10 mouse cellular contexts compared by ENCODE assay signal in genomic region chr9:21792644-21793043, GRCm38 (mm10). TPM values are rescaled to one million over a fixed set of nuclear protein-coding genes. Genes with fewer than 3 reads are reported as not detected.
DNase-seq lines count a peak whose midpoint lies in the region; ATAC-seq and TF ChIP-seq lines count a peak whose summit lies in the region.
"Had no signal": no experiment of that assay in that cellular context is flagged by ENCODE, and none has a peak within 500 bp of the region (broad histone marks: within the 10 kb centered on the region; RNA-seq: fewer than 3 reads in every experiment).

No protein-coding gene starts in this region.

- peaks cover 33% of the 10 kb centered on the region for H3K4me1 ChIP-seq in hindbrain, embryonic 13.5 days (replicated peaks)
- H3K4me1 ChIP-seq in hindbrain, embryonic 10.5 days (replicated peaks) = peaks cover 32% of the 10 kb centered on the region
- H3K4me1 ChIP-seq in heart, adult 2 months (ENCODE audit: control insufficient read depth, insufficient read depth, low read length) = peaks cover 26% of the 10 kb centered on the region
- peaks cover 23% of the 10 kb centered on the region for H3K4me1 ChIP-seq in lung, adult 2 months (ENCODE audit: control insufficient read depth, insufficient read depth, low read length)

- no peak overlapping the region for H3K9ac ChIP-seq in hindbrain, embryonic 13.5 days
- no peak overlapping the region for H3K9ac ChIP-seq in heart, adult 2 months (ENCODE audit: low read depth, low read length)

- 0 out of 2 replicates have a peak overlapping the region, but pooled peaks have one; percentile 21 for H3K4me2 ChIP-seq in hindbrain, embryonic 13.5 days

- intact Hi-C loops in heart, adult 2 months (cut with DNase I) = no loop called here

- no peak for TF ChIP-seq EP300 in heart, adult 2 months (IDR thresholded peaks at IDR 0.05; ENCODE audit: insufficient read depth, low read depth, low read length)

- no peaks in the 10 kb centered on the region for H3K36me3 ChIP-seq in hindbrain, embryonic 13.5 days
- peaks cover 73% of the 10 kb centered on the region for H3K36me3 ChIP-seq in hindbrain, embryonic 10.5 days
- H3K36me3 ChIP-seq in heart, adult 2 months (ENCODE audit: control insufficient read depth, insufficient read depth, low read length) = peaks cover 13% of the 10 kb centered on the region

- peaks cover 3% of the 10 kb centered on the region; the same call in 1 of the 2 replicates for H3K79me2 ChIP-seq in heart, adult 2 months (replicated peaks; ENCODE audit: control insufficient read depth, insufficient read depth, low read length)

- 0 out of 2 replicates have a peak overlapping the region, but pooled peaks have one; percentile 30 for H3K27ac ChIP-seq in hindbrain, embryonic 13.5 days
- no peak overlapping the region for H3K27ac ChIP-seq in hindbrain, embryonic 10.5 days
- peak overlapping the region; percentile 62 for H3K27ac ChIP-seq in heart, adult 2 months

- peaks cover 6% of the 10 kb centered on the region; the same call in 1 of the 2 replicates for H3K27me3 ChIP-seq in hindbrain, embryonic 13.5 days
- no peaks in the 10 kb centered on the region for H3K27me3 ChIP-seq in hindbrain, embryonic 10.5 days (ENCODE audit: insufficient read depth, poor library complexity, severe bottlenecking)
- no peaks in the 10 kb centered on the region for H3K27me3 ChIP-seq in heart, adult 2 months (ENCODE audit: control insufficient read depth, insufficient read depth, low read length)

- no peak for TF ChIP-seq POLR2A in heart, adult 2 months (IDR thresholded peaks at IDR 0.05; ENCODE audit: insufficient read depth, low read depth, low read length)
- no peak for TF ChIP-seq POLR2A in lung, adult 2 months (IDR thresholded peaks at IDR 0.05; ENCODE audit: borderline replicate concordance, extremely low read depth, low read depth, low read length)

- no peaks in the 10 kb centered on the region for H3K9me3 ChIP-seq in hindbrain, embryonic 13.5 days
- no peaks in the 10 kb centered on the region for H3K9me3 ChIP-seq in hindbrain, embryonic 10.5 days

- no peak overlapping the region for H3K4me3 ChIP-seq in hindbrain, embryonic 13.5 days
- H3K4me3 ChIP-seq in hindbrain, embryonic 10.5 days = no peak overlapping the region
- H3K4me3 ChIP-seq in heart, adult 2 months = no peak overlapping the region
- no peak overlapping the region for H3K4me3 ChIP-seq in lung, adult 2 months (replicated peaks; ENCODE audit: extremely low read depth, low read depth, low read length)

- ATAC-seq in hindbrain, embryonic 13.5 days (ENCODE audit: low FRiP score) = peak; percentile 62

- WGBS in hindbrain, embryonic 13.5 days = 52% methylated on average over 8 of the region's 8 CpGs
- 87% methylated on average over 8 of the region's 8 CpGs for WGBS in hindbrain, embryonic 10.5 days
- WGBS in heart, adult 2 months = 4% methylated on average over 8 of the region's 8 CpGs
- WGBS in lung, adult 2 months = 10% methylated on average over 8 of the region's 8 CpGs

- DNase-seq in hindbrain, embryonic 10.5 days (ENCODE audit: low spot score) = no peak
- DNase-seq in cerebellum, adult 9-11 months = peak; percentile 68
- DNase-seq in heart, adult 2 months = peak; percentile 54 to 65
- peak; percentile 63 for DNase-seq in kidney, postnatal 14 days
- peak; percentile 46 for DNase-seq in lung, adult 2 months
- peak; percentile 65 for DNase-seq in right cerebral cortex, postnatal 14 days
- DNase-seq in urinary bladder, postnatal 25 days (ENCODE audit: low spot score) = no peak

- TF ChIP-seq CTCF in heart, adult 2 months (IDR thresholded peaks at IDR 0.05) = no peak
- no peak for TF ChIP-seq CTCF in lung, adult 2 months (IDR thresholded peaks at IDR 0.05; ENCODE audit: insufficient read depth, low read length)

RNA-seq across cellular contexts. Expression of gene Kank2, which starts 5.9 kb away (rescaled TPM):
- 4.7 and 5.0 TPM in 2 replicates for polyA plus RNA-seq in hindbrain, embryonic 13.5 days (2015; fragmentation: Nextera tagmentation; extraction: Ambion mirVana)
- 10.0 and 11.0 TPM in 2 replicates for polyA plus RNA-seq in hindbrain, embryonic 10.5 days (2016; fragmentation: Nextera tagmentation; extraction: Ambion mirVana)
- total RNA-seq in heart, adult 2 months (2021) = 10 to 100 TPM; 57.3 to 62.9 TPM
- 45.3 and 52.7 TPM in 2 replicates for polyA plus RNA-seq in heart, adult 2 months (2012; rRNA removed)
- polyA plus RNA-seq in lung, adult 2 months (2012; rRNA removed) = 108 and 127 TPM in 2 replicates

RNA-seq across cellular contexts. Expression of gene Spc24, which starts 32.5 kb away (rescaled TPM):
- polyA plus RNA-seq in hindbrain, embryonic 13.5 days (2015; fragmentation: Nextera tagmentation; extraction: Ambion mirVana) = 22.0 and 26.4 TPM in 2 replicates
- 132 and 165 TPM in 2 replicates for polyA plus RNA-seq in hindbrain, embryonic 10.5 days (2016; fragmentation: Nextera tagmentation; extraction: Ambion mirVana)
- total RNA-seq in heart, adult 2 months (2021) = 1 to 10 TPM; 5.1 to 6.8 TPM
- 6.0 and 6.2 TPM in 2 replicates for polyA plus RNA-seq in heart, adult 2 months (2012; rRNA removed)
- 2.9 and 3.2 TPM in 2 replicates for polyA plus RNA-seq in lung, adult 2 months (2012; rRNA removed)

RNA-seq across cellular contexts. Expression of gene Angptl8, which starts 42.7 kb away (rescaled TPM):
- polyA plus RNA-seq in hindbrain, embryonic 13.5 days (2015; fragmentation: Nextera tagmentation; extraction: Ambion mirVana) = 0.39 and 0.53 TPM in 2 replicates
- polyA plus RNA-seq in hindbrain, embryonic 10.5 days (2016; fragmentation: Nextera tagmentation; extraction: Ambion mirVana) = 0.70 and 0.85 TPM in 2 replicates
- total RNA-seq in heart, adult 2 months (2021) = not detected
- 0.41 and 2.4 TPM in 2 replicates for polyA plus RNA-seq in heart, adult 2 months (2012; rRNA removed)
- polyA plus RNA-seq in lung, adult 2 months (2012; rRNA removed) = 7.4 and 8.2 TPM in 2 replicates
- total RNA-seq: ES-E14; heart, postnatal 14 days had no signal

RNA-seq across cellular contexts. Expression of gene Dock6, which starts 59.8 kb away (rescaled TPM):
- polyA plus RNA-seq in hindbrain, embryonic 13.5 days (2015; fragmentation: Nextera tagmentation; extraction: Ambion mirVana) = 17.2 and 18.2 TPM in 2 replicates
- polyA plus RNA-seq in hindbrain, embryonic 10.5 days (2016; fragmentation: Nextera tagmentation; extraction: Ambion mirVana) = 23.7 and 24.1 TPM in 2 replicates
- 10 to 100 TPM; 25.9 to 33.8 TPM for total RNA-seq in heart, adult 2 months (2021)
- 87.9 and 92.7 TPM in 2 replicates for polyA plus RNA-seq in heart, adult 2 months (2012; rRNA removed)
- polyA plus RNA-seq in lung, adult 2 months (2012; rRNA removed) = 262 and 278 TPM in 2 replicates

Comparison
In these comparisons a context has a peak if more than half of its experiments do, and no peak if none do; other contexts are left out.
1. DNase-seq: peak in cerebellum, adult 9-11 months (single experiment), heart, adult 2 months (2 of 2), kidney, postnatal 14 days (single experiment), lung, adult 2 months (single experiment) and right cerebral cortex, postnatal 14 days (single experiment); none in hindbrain, embryonic 10.5 days (single experiment) and urinary bladder, postnatal 25 days (single experiment).